Mouse (Mus musculus) limb, embryonic 12.5 days (tissue): ENCODE measurements at regions not wholly inside any gene's neighbourhood (a gene's known extent, or its start where the extent isn't known, plus 50 kb on each side); places are given as distances from the start of the nearest gene placed in this dataset.

ENCODE experiments used
- ATAC-seq: fragments of 200-750 bp; cut with Nextera tagmentation; 2 replicates; pipeline ENCODE4 v1.8.0; 2017; ENCODE audit warnings: low read depth, moderate TSS enrichment; ENCODE audit not compliant: insufficient number of reproducible peaks, insufficient read depth, low FRiP score, low TSS enrichment
- H3K27ac ChIP-seq: fragments of 300-500 bp; sonication (generic); 2 replicates; pipeline ENCODE4 v1.5.1; 2016; ENCODE audit warnings: mild to moderate bottlenecking, moderate library complexity
- H3K27me3 ChIP-seq: fragments of 300-500 bp; sonication (generic); 2 replicates; pipeline ENCODE4 v1.6.1; 2016; ENCODE audit warnings: mild to moderate bottlenecking, moderate library complexity
- H3K36me3 ChIP-seq: fragments of 300-500 bp; sonication (generic); 2 replicates; pipeline ENCODE4 v1.6.1; 2016; ENCODE audit warnings: mild to moderate bottlenecking, moderate library complexity
- H3K4me1 ChIP-seq: fragments of 300-500 bp; sonication (generic); replicated peaks from 2 replicates; pipeline ENCODE4 v1.6.1; 2016
- H3K4me2 ChIP-seq: fragments of 300-500 bp; sonication (generic); 2 replicates; pipeline ENCODE4 v1.6.1; 2016; ENCODE audit warnings: mild to moderate bottlenecking, moderate library complexity
- H3K4me3 ChIP-seq: fragments of 300-500 bp; sonication (generic); replicated peaks from 2 replicates; pipeline ENCODE4 v1.5.1; 2016; ENCODE audit warnings: mild to moderate bottlenecking
- H3K9ac ChIP-seq: fragments of 300-500 bp; sonication (generic); replicated peaks from 2 replicates; pipeline ENCODE4 v1.6.1; 2016; ENCODE audit warnings: mild to moderate bottlenecking, moderate library complexity
- H3K9me3 ChIP-seq: fragments of 300-500 bp; sonication (generic); 2 replicates; pipeline ENCODE4 v1.6.1; 2016; ENCODE audit warnings: mild to moderate bottlenecking, moderate library complexity
- WGBS: fragments of 180-500 bp; shearing (Covaris S2); methylation state at CpG from one replicate; pipeline ENCODE4 v1.1.7; 2016; 5-methylcytosine and 5-hydroxymethylcytosine counted together

- H3K4me2 ChIP-seq, result no peak overlapping the region
- no peaks in the 10 kb centered on the region for H3K9me3 ChIP-seq
- ATAC-seq, result no peak
- H3K4me3 ChIP-seq, result no peak overlapping the region
- peaks cover 6% of the 10 kb centered on the region; the same call in 1 of the 2 replicates for H3K4me1 ChIP-seq
- no peak overlapping the region for H3K9ac ChIP-seq
- no peaks in the 10 kb centered on the region for H3K36me3 ChIP-seq
- H3K27ac ChIP-seq, result no peak overlapping the region
- 79% methylated on average over 10 of the region's 10 CpGs for WGBS
- H3K27me3 ChIP-seq, result peaks cover 4% of the 10 kb centered on the region; the same call in 1 of the 2 replicates
Observed at GRCm38 (mm10) chr9:27646956-27647355, 143.6 kb upstream of the Opcml start.

DNA sequence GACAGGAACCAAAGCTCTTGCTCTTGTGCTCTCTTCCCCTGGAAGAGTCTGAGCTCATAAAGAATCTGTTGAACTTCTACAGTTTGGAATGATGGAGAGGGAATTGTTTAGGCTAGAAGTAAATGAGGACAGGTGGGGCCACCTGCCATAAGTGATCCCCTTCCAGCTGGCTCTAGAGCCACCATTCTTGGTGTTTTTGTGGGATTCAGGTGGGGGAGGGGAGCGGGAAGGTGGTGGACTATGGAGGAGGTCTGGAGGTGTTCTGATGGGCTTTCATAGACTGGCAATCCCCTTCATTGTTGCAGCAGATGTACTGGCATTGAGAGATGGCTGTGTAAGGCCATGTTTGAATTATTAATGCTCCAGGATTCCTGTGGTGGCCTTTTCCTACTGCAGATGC lies 132.6 kb upstream of the Opcml start:
- no peaks in the 10 kb centered on the region for H3K9me3 ChIP-seq
- H3K9ac ChIP-seq, result no peak overlapping the region
- H3K27ac ChIP-seq, result no peak overlapping the region
- no peak overlapping the region for H3K4me3 ChIP-seq
- no peaks in the 10 kb centered on the region for H3K4me1 ChIP-seq
- no peaks in the 10 kb centered on the region for H3K36me3 ChIP-seq
- no peak overlapping the region for H3K4me2 ChIP-seq
- H3K27me3 ChIP-seq, result no peaks in the 10 kb centered on the region; the same call in 1 of the 2 replicates
- WGBS, result 76% methylated on average over 1 of the region's 1 CpGs
- no peak for ATAC-seq

- no peaks in the 10 kb centered on the region for H3K36me3 ChIP-seq
- H3K9ac ChIP-seq, result no peak overlapping the region
- H3K27me3 ChIP-seq, result no peaks in the 10 kb centered on the region; the same call in 1 of the 2 replicates
- no peaks in the 10 kb centered on the region for H3K9me3 ChIP-seq
- ATAC-seq, result no peak
- no peaks in the 10 kb centered on the region for H3K4me1 ChIP-seq
- 74% methylated on average over 1 of the region's 1 CpGs for WGBS
- no peak overlapping the region for H3K27ac ChIP-seq
- H3K4me3 ChIP-seq, result no peak overlapping the region
- H3K4me2 ChIP-seq, result no peak overlapping the region
Observed at GRCm38 (mm10) chr9:27661431-27662300, 128.9 kb upstream of the Opcml start.

- Histone ChIP-seq H3K9ac (no peak overlapping the region), H3K27ac (no peak overlapping the region), H3K4me1 (no peaks in the 10 kb centered on the region), H3K4me2 (no peak overlapping the region), H3K4me3 (no peak overlapping the region), H3K27me3 (no peaks in the 10 kb centered on the region), H3K9me3 (no peaks in the 10 kb centered on the region), H3K36me3 (no peaks in the 10 kb centered on the region)
- 86% methylated on average over 1 of the region's 1 CpGs for WGBS
- ATAC-seq, result no peak
Observed at GRCm38 (mm10) chr9:27663230-27663629, 127.3 kb upstream of the Opcml start.

DNA sequence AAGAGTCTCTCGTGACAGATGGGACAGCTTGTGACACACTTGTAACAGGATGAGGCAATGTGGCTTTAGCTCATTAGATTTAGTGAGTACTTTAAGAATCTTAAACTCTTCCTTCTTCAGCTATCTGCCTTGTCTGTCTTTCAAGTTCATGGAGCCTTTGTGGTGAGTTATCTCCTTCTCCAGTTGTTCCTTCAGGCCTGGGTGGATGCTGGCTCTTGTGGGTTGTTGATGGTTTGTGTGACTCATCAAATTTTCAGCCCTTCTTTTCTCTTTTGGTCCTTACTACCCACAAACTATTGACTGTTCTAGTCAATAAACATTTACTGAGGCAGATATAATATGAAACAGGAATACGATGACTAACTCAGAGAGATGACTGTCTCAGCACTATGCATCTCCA lies 124.9 kb upstream of the Opcml start:
- Histone ChIP-seq H3K27ac (no peak overlapping the region), H3K4me3 (no peak overlapping the region), H3K4me1 (no peaks in the 10 kb centered on the region), H3K4me2 (no peak overlapping the region), H3K36me3 (no peaks in the 10 kb centered on the region), H3K9ac (no peak overlapping the region), H3K27me3 (no peaks in the 10 kb centered on the region), H3K9me3 (no peaks in the 10 kb centered on the region)
- WGBS, result 88% methylated on average over 2 of the region's 2 CpGs
- ATAC-seq, result no peak

GRCm38 (mm10) chr9:27670032-27670740 lies 120.4 kb upstream of the Opcml start:
- Histone ChIP-seq H3K4me3 (no peak overlapping the region), H3K4me1 (no peaks in the 10 kb centered on the region), H3K9me3 (no peaks in the 10 kb centered on the region), H3K27me3 (no peaks in the 10 kb centered on the region), H3K9ac (no peak overlapping the region), H3K36me3 (no peaks in the 10 kb centered on the region), H3K27ac (no peak overlapping the region), H3K4me2 (no peak overlapping the region)
- no peak for ATAC-seq
- 45% methylated on average over 6 of the region's 6 CpGs for WGBS

DNA sequence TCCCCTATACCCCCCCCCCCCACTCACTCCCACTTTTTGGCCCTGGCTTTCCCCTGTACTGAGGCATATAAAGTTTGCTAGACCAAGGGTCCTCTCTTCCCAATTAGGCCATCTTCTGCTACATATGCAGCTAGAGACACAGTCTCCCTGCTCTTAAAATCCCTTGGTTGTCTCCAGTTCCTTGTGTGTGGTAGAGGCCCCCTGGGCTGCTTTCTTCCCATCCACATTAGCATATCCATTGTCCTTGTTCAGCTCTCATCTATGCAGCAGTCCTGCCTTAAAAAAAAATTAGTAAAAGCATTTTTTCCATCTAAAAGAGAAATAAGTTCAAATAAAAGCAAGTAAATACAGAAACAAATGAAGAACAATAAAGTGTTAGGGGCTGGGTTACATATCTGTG lies 105.2 kb upstream of the Opcml start:
- no peaks in the 10 kb centered on the region for H3K9me3 ChIP-seq
- no peak overlapping the region for H3K9ac ChIP-seq
- H3K4me2 ChIP-seq, result no peak overlapping the region
- H3K27ac ChIP-seq, result no peak overlapping the region
- H3K4me3 ChIP-seq, result no peak overlapping the region
- no peaks in the 10 kb centered on the region for H3K27me3 ChIP-seq
- no peak for ATAC-seq
- no peaks in the 10 kb centered on the region for H3K4me1 ChIP-seq
- H3K36me3 ChIP-seq, result no peaks in the 10 kb centered on the region

DNA sequence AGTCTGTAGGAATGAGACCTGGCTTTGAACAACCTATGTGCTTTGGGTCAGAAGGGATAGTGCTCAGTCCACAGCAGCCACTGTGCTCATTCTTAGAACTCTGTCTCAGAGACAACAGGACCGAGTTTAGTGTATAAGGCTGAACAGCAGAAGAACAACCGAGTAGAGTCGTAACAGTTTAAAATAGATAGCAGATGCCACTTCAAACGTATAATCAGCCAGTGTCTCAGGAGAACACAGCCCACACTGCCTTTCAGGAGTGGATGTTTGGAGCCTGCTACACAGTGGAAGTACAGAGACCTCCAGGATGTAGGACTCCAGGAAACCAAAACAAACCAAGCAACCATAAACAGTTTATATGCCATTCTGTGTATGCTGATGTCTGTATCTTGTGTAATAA lies 99.0 kb upstream of the Opcml start:
- Histone ChIP-seq H3K36me3 (no peaks in the 10 kb centered on the region), H3K4me1 (peaks cover 3% of the 10 kb centered on the region; the same call in 1 of the 2 replicates), H3K4me3 (no peak overlapping the region), H3K4me2 (no peak overlapping the region), H3K9me3 (no peaks in the 10 kb centered on the region), H3K27ac (no peak overlapping the region), H3K9ac (no peak overlapping the region), H3K27me3 (no peaks in the 10 kb centered on the region)
- 72% methylated on average over 4 of the region's 4 CpGs for WGBS
- ATAC-seq, result no peak

DNA sequence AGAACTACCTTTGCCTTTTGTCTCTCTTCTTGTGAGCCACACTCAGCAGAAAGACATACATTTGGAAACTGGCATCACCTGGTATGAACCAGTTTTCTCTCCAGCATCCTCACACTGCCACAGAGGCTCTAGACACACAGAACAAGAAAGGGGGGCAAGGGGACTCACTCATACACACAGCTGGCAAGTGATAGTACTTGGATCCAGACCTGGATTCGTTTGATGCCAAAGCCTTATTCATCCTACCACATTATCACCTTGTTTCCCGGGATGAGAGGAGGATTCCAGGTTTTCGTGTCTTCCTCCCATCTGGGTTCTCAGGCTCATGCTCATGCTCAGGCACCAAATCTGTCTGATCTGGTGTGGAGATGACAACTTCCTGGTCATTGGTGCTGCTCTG lies 97.8 kb upstream of the Opcml start:
- Histone ChIP-seq H3K27me3 (no peaks in the 10 kb centered on the region), H3K4me2 (no peak overlapping the region), H3K4me1 (peaks cover 3% of the 10 kb centered on the region; the same call in 1 of the 2 replicates), H3K36me3 (no peaks in the 10 kb centered on the region), H3K27ac (no peak overlapping the region), H3K9me3 (no peaks in the 10 kb centered on the region), H3K9ac (no peak overlapping the region), H3K4me3 (no peak overlapping the region)
- ATAC-seq, result no peak
- 82% methylated on average over 3 of the region's 3 CpGs for WGBS

GRCm38 (mm10) chr9:27694805-27695593 lies 95.6 kb upstream of the Opcml start:
- Histone ChIP-seq H3K27ac (no peak overlapping the region), H3K9ac (no peak overlapping the region), H3K36me3 (no peaks in the 10 kb centered on the region), H3K27me3 (peaks cover 1% of the 10 kb centered on the region; the same call in 1 of the 2 replicates), H3K4me1 (peaks cover 3% of the 10 kb centered on the region; the same call in 1 of the 2 replicates), H3K4me2 (no peak overlapping the region), H3K9me3 (no peaks in the 10 kb centered on the region), H3K4me3 (no peak overlapping the region)
- no peak for ATAC-seq
- WGBS, result 65% methylated on average over 8 of the region's 8 CpGs

GRCm38 (mm10) chr9:27701559-27701958 lies 89.0 kb upstream of the Opcml start:
- WGBS, result 20% methylated on average over 9 of the region's 9 CpGs
- no peaks in the 10 kb centered on the region for H3K36me3 ChIP-seq
- no peak for ATAC-seq

More at GRCm38 (mm10) chr9:27701559-27701958, 89.0 kb upstream of the Opcml start:
- no peaks in the 10 kb centered on the region for H3K9me3 ChIP-seq
- H3K4me3 ChIP-seq, result no peak overlapping the region
- H3K4me2 ChIP-seq, result no peak overlapping the region
- peaks cover 5% of the 10 kb centered on the region for H3K4me1 ChIP-seq
- H3K9ac ChIP-seq, result no peak overlapping the region
- H3K27me3 ChIP-seq, result peaks cover 7% of the 10 kb centered on the region; the same call in 1 of the 2 replicates
- no peak overlapping the region for H3K27ac ChIP-seq
